Mouse (Mus musculus) stomach, postnatal 0 days (tissue): ENCODE results near the gene Trmt1.

Source experiments
- CTCF ChIP-seq: IDR thresholded peaks from 2 replicates; pipeline ENCODE4 v1.5.1; 2016; ENCODE audit warnings: antibody characterized with exemption, low read depth, mild to moderate bottlenecking, moderate library complexity
- EP300 ChIP-seq: optimal IDR thresholded peaks from 2 replicates; pipeline ENCODE3; 2016; ENCODE audit warnings: antibody characterized with exemption

DNA sequence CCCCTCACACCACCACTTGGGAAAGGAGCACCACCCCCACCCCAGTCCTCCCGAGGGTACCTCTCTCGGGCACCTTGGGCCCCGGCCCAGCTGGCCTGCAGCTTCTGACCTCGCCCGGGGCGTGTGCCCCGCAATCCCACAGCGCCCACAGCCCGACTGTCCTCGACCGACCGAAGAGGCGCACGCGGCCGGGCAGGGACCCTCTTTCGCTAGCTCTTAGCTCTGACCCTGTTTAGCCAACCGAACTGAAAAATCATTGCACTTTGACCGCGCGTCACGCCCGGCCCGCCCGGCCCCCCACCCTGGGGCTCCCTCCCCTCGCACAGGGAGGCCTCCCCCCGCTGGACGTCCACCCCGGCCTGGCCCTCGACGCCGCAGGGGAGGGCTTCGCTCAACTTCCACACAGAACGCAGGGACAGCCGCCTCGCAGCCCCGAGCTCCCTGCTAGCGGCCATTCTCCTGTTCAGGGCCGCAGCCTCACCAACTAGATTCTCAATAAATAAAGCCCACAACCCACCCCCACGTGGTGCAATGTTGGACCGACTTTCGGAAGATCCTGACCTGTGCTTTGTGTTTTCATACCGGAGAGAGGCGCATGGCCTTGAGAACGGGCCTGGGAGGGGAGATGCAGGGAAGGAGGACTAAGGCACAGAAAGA is 20.6 kb downstream of the Trmt1 start:
- TF ChIP-seq CTCF (no peak), EP300 (no peak)
